Mouse (Mus musculus) olfactory bulb, adult 2 months (tissue): ENCODE results near the gene Per2.

Source experiments
- CTCF ChIP-seq: fragments of 200-500 bp; IDR thresholded peaks from 2 replicates; pipeline ENCODE4 v1.5.1; 2012; ENCODE audit warnings: low read depth, mild to moderate bottlenecking, low read length, moderate library complexity; ENCODE audit not compliant: insufficient read depth
- POLR2A ChIP-seq: fragments of 200-500 bp; IDR thresholded peaks from 2 replicates; pipeline ENCODE4 v1.6.1; 2012; ENCODE audit warnings: mild to moderate bottlenecking, low read depth, low read length, moderate library complexity; ENCODE audit not compliant: insufficient read depth

DNA sequence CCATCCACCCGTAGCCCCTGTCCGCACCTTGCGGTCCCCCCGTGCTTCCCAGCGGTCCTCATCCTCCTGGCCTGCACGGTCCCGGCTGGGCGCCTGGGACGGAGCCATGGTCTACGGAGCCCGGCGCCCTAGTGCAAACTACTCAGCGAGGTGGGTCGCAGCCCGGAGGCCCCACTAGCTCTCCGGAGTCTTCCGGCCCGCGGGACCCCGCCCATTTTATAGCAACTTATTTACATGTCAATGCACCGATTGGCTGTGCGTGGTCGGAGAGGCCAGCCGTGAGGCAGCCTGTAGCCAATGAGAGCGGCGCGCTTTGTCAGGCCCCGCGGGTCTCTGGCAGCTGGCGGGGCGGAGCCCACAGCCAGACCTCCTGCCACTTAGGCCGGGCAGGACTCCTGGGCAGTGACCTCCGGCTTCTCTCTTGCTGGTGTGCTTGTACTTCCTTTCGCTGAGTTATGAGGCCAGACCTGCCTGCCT is 46.1 kb downstream of the Per2 start:
- TF ChIP-seq CTCF (no peak), POLR2A (0 out of 2 replicates have a peak, but pooled peaks have one; percentile 22)
